Mouse (Mus musculus): Measurements from ENCODE around the gene Elmo1. TPM values are rescaled to one million over a fixed set of nuclear protein-coding genes. Genes with fewer than 3 reads are reported as not detected.

Gene Elmo1
- polyA plus RNA-seq, 1 experiment from 2014 or later: 10.7 TPM

DNA sequence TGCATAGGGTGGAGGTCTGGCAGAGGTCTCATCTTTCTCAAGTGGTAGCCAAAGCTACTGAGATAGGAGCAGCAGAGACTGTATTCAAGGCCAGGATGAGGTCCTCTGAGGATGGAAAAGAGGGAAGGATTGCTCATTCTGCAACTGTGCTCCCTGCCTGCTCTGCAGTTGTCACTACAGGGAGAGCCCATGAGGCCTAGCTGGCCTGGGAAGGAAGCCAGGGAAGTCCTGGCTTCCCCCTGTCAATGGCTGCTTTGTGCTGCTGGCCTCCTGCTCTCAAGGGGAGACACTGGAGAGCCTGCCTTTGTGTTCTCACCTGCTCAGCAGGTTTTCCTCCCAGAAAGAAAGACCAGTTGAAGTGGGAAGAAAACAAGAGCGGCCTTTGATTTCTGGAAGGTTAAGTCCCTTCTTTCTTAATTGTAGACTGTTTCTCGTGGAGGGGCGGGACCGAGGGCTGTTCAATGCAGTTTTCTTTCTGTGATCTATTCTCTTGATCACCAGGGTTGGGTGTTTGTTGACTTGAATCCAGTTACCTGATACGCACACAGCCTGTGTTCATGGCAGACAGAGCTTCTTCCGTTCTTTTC lies 91.9 kb downstream of the Elmo1 start:
- H3K27me3 ChIP-seq: no peaks in the 10 kb centered on the region
- WGBS: 64% methylated on average over 6 of the region's 6 CpGs
- H3K27ac ChIP-seq: peak overlapping the region; percentile 72; the same call in 1 of the 2 replicates
- no peak overlapping the region for H3K4me2 ChIP-seq (replicated peaks)
- H3K4me3 ChIP-seq: no peak overlapping the region
- no peaks in the 10 kb centered on the region for H3K9me3 ChIP-seq
- H3K9ac ChIP-seq: peak overlapping the region; percentile 13; the same call in 1 of the 2 replicates
- H3K36me3 ChIP-seq: no peaks in the 10 kb centered on the region
- H3K4me1 ChIP-seq: peaks cover 38% of the 10 kb centered on the region
- no peak for ATAC-seq (ENCODE audit: low FRiP score, low read depth)

DNA sequence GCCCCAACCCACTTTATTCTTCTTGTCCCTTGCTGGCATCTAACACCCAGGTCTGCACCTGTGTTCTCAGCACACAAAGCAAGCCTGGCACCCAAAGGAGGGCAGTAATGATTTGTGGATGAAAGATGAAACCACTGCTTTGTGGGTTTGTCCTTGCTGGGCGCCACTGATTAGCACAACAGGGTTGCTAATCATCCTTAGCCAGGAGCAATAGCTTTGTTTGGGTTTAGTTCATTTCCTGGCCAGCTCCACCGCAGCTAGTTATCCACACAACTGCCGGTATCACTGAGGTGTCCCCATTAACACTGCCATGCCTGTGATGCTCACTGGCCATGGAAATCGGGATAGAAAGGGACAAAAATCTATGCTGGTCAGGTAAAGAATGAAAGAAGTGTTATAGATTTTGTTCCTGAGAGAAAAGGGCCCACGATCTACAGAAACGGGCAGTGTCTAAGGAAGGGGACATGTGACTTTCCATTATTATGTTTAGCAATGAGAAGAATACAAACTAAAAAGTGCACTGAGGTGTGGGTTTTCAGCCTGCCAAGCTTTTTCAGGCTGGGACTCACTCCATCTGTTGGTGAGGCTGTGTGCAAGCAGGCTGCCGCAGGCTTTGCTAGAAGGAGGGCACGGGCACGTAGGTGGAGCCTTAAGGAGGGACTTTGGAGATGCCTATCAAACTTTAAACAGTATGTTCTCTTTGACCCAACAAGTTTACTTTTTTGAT lies 93.3 kb downstream of the Elmo1 start:
- 0 out of 2 replicates have a peak overlapping the region, but pooled peaks have one; percentile 28 for H3K27ac ChIP-seq
- ATAC-seq (ENCODE audit: low FRiP score, low read depth): no peak

DNA sequence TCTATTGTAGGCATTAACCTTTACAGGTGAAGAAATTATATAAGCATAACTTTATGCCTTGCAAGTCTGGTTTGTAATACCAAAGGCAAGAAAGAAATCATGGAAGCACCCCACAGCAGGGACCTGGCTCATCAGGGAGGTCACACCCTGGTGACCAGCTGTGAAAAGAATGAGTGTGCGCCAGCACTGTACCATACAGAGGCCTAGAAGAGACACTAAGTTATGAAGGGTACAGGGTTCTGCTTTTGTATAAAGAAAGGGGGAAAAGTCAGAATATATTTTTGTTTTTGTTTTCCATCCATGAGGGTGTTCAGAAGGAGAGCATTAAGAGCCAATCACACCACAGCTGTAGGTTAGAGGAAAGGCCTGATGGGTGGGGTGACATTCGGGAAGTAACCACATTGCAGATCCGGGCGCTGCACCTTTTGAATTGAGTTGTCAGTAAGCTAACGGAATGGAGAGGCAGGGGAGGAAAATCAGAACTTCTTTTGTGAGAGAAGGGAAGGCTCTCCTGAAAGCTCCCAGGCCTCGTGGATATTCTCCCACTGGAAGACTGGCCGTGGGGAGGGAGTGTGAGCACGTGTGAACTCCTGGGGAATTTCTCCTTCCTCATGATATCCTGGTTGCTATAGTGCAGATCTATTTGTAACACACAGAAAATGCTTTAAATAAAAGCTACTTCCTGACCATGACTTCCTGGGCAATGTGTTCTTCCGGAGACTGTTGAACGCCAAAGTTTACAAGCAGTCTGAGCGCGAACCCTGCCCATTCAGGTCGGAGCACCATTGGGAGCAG lies 94.0 kb downstream of the Elmo1 start:
- WGBS: 65% methylated on average over 13 of the region's 13 CpGs
- Histone ChIP-seq H3K27ac (no peak overlapping the region), H3K4me2 (replicated peaks) (no peak overlapping the region), H3K4me3 (no peak overlapping the region), H3K27me3 (no peaks in the 10 kb centered on the region), H3K36me3 (no peaks in the 10 kb centered on the region), H3K9me3 (no peaks in the 10 kb centered on the region), H3K4me1 (peaks cover 38% of the 10 kb centered on the region), H3K9ac (no peak overlapping the region)
- ATAC-seq (ENCODE audit: low FRiP score, low read depth): no peak

More for the DNA sequence above, 93.3 kb downstream of the Elmo1 start:
- no peaks in the 10 kb centered on the region for H3K9me3 ChIP-seq
- peaks cover 38% of the 10 kb centered on the region for H3K4me1 ChIP-seq
- no peaks in the 10 kb centered on the region for H3K27me3 ChIP-seq
- 14% methylated on average over 9 of the region's 9 CpGs for WGBS
- H3K4me3 ChIP-seq: no peak overlapping the region
- H3K4me2 ChIP-seq (replicated peaks): no peak overlapping the region; the same call in 1 of the 2 replicates
- no peaks in the 10 kb centered on the region for H3K36me3 ChIP-seq
- no peak overlapping the region for H3K9ac ChIP-seq

DNA sequence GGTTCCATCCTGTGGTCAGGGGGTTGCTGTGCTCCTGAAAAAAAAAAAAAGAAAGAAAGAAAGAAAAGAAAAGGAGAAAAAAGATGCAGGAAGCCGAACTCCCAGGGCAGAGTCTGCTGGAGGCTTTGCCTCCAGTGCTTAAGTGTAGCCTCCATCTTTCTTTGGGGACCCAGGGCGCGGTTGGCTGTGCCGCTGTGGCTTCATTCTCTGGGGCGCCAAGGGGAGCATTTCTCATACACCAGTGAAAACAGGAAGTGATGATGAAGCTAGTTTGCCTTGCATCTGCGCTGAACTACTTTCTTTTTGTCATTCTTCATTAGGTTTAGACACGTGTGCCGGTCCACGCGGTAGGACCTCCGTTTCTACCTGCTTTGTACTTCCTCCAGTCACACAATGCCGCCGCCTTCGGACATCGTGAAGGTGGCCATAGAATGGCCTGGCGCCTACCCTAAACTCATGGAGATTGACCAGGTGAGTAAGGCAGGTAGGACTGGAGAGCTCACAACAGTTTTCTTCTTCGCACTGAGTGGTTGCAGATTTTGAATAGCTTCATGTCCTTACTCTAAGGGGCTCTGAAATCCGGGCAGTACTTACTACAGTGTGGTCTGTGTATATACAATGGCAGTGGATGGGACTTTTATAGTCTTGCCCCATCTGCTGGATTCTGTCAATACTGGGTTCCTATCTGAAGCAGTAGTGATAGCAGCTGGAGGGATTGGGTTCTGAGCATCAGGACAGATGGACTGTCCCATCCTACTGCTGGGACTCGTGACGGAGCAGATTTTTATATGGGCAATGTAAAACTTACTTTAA lies 94.8 kb downstream of the Elmo1 start:
- H3K4me2 ChIP-seq (replicated peaks): no peak overlapping the region
- no peak for ATAC-seq (ENCODE audit: low FRiP score, low read depth)
- WGBS: 91% methylated on average over 20 of the region's 20 CpGs
- H3K27me3 ChIP-seq: no peaks in the 10 kb centered on the region
- H3K27ac ChIP-seq: no peak overlapping the region
- no peaks in the 10 kb centered on the region for H3K36me3 ChIP-seq
- H3K9me3 ChIP-seq: no peaks in the 10 kb centered on the region
- no peak overlapping the region for H3K9ac ChIP-seq
- no peak overlapping the region for H3K4me3 ChIP-seq
- peaks cover 38% of the 10 kb centered on the region for H3K4me1 ChIP-seq

DNA sequence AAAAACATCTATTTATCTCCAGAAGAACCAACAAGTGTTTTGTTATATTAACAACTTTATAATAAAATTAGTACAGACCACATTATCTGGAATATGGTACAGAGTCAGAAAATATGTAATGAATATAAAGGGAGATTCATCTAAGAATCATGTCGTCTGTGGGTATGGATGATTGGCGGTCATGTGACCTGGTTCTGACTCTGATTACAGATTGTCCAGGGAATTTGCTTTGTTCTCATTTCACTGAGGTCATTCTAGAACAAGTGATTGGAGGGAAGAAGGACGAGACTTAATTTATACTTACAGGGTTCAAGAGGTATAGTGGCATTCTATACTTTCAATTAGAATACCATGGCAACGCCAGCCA lies 95.4 kb downstream of the Elmo1 start:
- no peak overlapping the region for H3K27ac ChIP-seq
- 89% methylated on average over 4 of the region's 4 CpGs for WGBS
- H3K4me1 ChIP-seq: peaks cover 38% of the 10 kb centered on the region
- ATAC-seq (ENCODE audit: low FRiP score, low read depth): no peak
- H3K4me3 ChIP-seq: no peak overlapping the region
- H3K27me3 ChIP-seq: no peaks in the 10 kb centered on the region
- H3K36me3 ChIP-seq: no peaks in the 10 kb centered on the region
- H3K9me3 ChIP-seq: no peaks in the 10 kb centered on the region
- no peak overlapping the region for H3K9ac ChIP-seq
- H3K4me2 ChIP-seq (replicated peaks): no peak overlapping the region

DNA sequence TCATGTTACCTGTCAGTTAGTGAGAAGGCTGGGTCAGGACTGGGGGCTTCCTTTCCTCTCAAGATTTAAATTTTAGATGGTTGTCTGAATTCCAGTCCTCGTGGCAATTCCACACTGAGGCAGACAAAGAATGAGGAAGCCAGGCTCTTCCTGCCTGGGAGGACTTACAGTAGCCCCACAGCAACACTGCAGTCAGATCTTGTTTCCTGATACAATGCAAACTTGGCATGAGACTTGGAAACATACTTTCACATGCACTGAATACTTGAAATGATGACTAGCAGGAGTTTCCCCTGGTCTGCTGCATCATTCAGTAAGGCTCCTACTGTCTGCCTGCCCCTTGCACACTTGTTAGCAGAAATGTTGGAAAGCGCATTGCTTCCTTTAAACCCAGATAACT lies 97.3 kb downstream of the Elmo1 start:
- no peaks in the 10 kb centered on the region for H3K9me3 ChIP-seq
- peaks cover 21% of the 10 kb centered on the region for H3K4me1 ChIP-seq
- no peak overlapping the region for H3K27ac ChIP-seq
- H3K36me3 ChIP-seq: no peaks in the 10 kb centered on the region
- WGBS: 65% methylated on average over 2 of the region's 2 CpGs
- H3K4me3 ChIP-seq: no peak overlapping the region
- no peak overlapping the region for H3K9ac ChIP-seq
- no peak for ATAC-seq (ENCODE audit: low FRiP score, low read depth)
- no peak overlapping the region for H3K4me2 ChIP-seq (replicated peaks)
- no peaks in the 10 kb centered on the region for H3K27me3 ChIP-seq

DNA sequence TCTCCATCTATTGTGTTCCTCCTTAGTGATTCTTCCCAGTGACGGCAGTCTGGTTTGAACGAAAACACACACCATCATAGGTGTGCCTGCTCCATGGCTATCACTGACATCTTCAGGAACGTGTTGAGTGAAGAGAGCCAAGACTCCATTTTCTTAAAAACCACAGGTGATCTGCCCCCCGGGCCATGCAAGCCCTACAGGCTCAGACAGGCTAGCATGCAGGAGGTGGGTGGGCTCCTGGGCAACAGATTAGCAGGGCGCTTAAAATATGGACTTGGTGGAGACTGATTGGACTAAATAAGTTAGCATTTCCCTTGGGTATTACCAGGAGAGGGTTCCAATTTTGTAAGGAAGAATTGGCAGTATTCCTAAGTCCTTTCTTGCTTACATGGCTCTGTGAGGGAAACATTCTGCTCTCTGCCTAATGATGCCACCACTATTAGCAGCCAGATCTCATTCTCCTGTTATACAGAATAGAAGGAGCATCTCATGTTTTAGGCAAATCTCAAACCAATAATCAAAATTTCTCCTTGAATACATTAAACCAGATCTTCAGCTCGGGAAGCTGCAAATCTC lies 101.7 kb downstream of the Elmo1 start:
- ATAC-seq (ENCODE audit: low FRiP score, low read depth): no peak
- no peak overlapping the region for H3K9ac ChIP-seq

DNA sequence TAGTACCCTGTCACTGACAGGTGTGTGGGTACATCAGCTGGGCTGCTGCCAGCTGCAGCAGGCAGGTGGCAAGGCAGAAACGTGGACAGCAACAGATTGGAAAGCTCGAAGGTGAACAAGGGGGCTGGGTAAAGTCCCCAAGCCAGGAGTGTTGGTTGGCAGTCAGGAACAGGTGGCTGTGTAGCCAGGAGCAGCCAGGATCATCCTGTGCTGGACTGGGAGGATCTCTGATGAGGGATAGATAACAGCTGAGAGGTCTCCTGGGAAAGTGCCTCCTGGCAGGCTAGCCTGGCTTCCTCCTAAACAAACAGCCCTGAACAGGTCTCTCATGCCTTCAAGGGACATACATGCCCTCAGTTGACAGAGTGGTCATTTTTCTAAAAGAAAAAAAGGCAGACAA lies 110.2 kb downstream of the Elmo1 start:
- ATAC-seq (ENCODE audit: low FRiP score, low read depth): no peak
- Histone ChIP-seq H3K4me2 (replicated peaks) (no peak overlapping the region), H3K36me3 (no peaks in the 10 kb centered on the region)

More for the DNA sequence above, 101.7 kb downstream of the Elmo1 start:
- Histone ChIP-seq H3K9me3 (no peaks in the 10 kb centered on the region), H3K36me3 (no peaks in the 10 kb centered on the region), H3K4me3 (no peak overlapping the region), H3K27ac (no peak overlapping the region), H3K4me2 (replicated peaks) (no peak overlapping the region), H3K27me3 (no peaks in the 10 kb centered on the region), H3K4me1 (no peaks in the 10 kb centered on the region)
- 85% methylated on average over 6 of the region's 6 CpGs for WGBS

DNA sequence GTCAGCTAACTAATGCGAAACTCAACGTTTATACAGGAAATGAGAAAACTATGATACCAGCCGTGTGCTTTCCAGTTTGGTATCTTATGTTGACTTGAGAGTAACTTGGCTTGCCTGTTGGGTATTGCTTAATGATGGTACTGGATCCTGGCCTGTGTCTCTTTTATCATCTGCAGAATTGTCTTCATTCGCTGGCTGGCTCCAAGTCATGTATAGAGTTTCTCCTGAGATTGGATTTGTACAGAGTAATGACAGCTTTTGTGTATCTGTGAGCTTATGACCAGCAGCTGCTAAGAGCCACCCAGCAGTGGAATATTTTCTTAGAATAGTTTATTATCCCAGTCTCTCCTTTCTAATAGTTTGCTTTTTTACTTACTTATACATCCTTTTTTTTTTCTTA lies 112.2 kb downstream of the Elmo1 start:
- 86% methylated on average over 4 of the region's 4 CpGs for WGBS
- H3K36me3 ChIP-seq: no peaks in the 10 kb centered on the region

More for the DNA sequence above, 110.2 kb downstream of the Elmo1 start:
- H3K9me3 ChIP-seq: no peaks in the 10 kb centered on the region
- 63% methylated on average over 2 of the region's 2 CpGs for WGBS
- H3K27me3 ChIP-seq: no peaks in the 10 kb centered on the region
- H3K27ac ChIP-seq: no peak overlapping the region
- no peak overlapping the region for H3K9ac ChIP-seq
- no peaks in the 10 kb centered on the region for H3K4me1 ChIP-seq
- H3K4me3 ChIP-seq: no peak overlapping the region

DNA sequence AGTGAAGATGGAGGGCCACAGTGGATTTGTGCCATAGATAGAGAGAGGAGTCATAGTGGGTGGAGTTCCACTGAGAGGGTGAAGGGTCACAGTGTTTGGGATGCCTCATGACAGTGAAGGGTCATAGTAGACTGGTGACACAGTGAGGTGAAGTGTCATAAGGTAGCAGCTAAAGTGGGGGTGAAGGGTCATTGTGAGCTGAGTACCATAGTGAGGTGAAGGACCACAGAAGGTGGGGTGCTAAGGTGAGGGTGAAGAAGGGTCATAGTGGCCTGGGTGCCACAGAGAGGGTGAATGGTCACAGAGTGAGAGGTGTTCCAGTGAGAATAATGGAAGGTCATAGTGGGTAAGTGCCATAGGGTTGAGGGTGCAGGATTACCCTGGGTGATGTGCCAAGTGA lies 113.8 kb downstream of the Elmo1 start:
- Histone ChIP-seq H3K27me3 (no peaks in the 10 kb centered on the region), H3K36me3 (no peaks in the 10 kb centered on the region), H3K4me3 (no peak overlapping the region), H3K27ac (no peak overlapping the region), H3K4me2 (replicated peaks) (no peak overlapping the region), H3K9me3 (no peaks in the 10 kb centered on the region), H3K4me1 (peaks cover 4% of the 10 kb centered on the region; the same call in 1 of the 2 replicates), H3K9ac (no peak overlapping the region)
- no peak for ATAC-seq (ENCODE audit: low FRiP score, low read depth)

More for the DNA sequence above, 112.2 kb downstream of the Elmo1 start:
- no peaks in the 10 kb centered on the region for H3K4me1 ChIP-seq
- no peak for ATAC-seq (ENCODE audit: low FRiP score, low read depth)
- H3K4me2 ChIP-seq (replicated peaks): no peak overlapping the region
- no peaks in the 10 kb centered on the region for H3K9me3 ChIP-seq
- H3K9ac ChIP-seq: no peak overlapping the region
- H3K4me3 ChIP-seq: no peak overlapping the region
- no peaks in the 10 kb centered on the region for H3K27me3 ChIP-seq
- H3K27ac ChIP-seq: no peak overlapping the region

DNA sequence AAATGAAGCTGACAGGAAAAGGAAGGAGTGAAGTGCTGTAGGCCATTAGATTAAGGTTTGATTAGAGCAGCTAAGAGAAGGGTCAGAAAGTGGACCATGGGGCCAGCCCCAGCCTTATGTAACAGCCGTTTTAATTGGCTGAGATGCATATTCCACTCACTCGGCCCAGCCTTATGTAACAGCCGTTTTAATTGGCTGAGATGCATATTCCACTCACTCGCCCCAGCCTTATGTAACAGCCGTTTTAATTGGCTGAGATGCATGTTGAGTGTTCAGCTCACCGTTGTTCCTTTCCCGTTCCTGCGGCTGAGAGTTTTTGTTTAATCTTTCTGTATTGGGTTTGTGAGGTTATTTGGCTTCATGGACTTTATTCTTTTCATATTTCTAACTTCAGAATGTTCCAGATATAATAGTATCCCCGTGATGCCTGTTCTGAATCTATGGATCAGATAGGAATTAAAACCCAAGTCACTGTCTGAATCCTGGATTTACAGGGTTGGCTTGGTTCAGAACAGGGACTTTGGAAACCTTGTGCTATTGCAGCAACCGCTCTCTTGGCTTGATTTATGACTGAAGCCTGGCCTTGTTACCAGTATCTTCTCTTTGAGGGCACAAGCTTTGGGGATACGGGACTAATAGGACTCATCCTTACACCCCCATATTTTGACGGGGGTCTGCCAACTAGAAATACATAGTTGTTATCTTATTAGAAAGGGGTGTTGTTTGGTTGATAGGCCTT lies 114.8 kb downstream of the Elmo1 start:
- Histone ChIP-seq H3K27me3 (no peaks in the 10 kb centered on the region), H3K9ac (no peak overlapping the region), H3K9me3 (no peaks in the 10 kb centered on the region), H3K36me3 (no peaks in the 10 kb centered on the region), H3K4me3 (no peak overlapping the region), H3K4me1 (peaks cover 4% of the 10 kb centered on the region; the same call in 1 of the 2 replicates), H3K27ac (no peak overlapping the region), H3K4me2 (replicated peaks) (no peak overlapping the region)
- WGBS: 81% methylated on average over 12 of the region's 12 CpGs
- no peak for ATAC-seq (ENCODE audit: low FRiP score, low read depth)

All from limb, embryonic 13.5 days (tissue).